Mouse (Mus musculus): ENCODE results near the gene Adgrl3. TPM values are rescaled to one million over a fixed set of nuclear protein-coding genes. Genes with fewer than 3 reads are reported as not detected.
A peak's percentile ranks its signal among the peaks of the same experiment; 100 is the strongest.
"Not testable (repeated sequence)": the region's sequence is repeated elsewhere in the genome, so short reads cannot be mapped to it uniquely, and the experiment has no call there.

Adgrl3 gene
- polyA plus RNA-seq, 1 experiment, result 0.36 TPM

DNA sequence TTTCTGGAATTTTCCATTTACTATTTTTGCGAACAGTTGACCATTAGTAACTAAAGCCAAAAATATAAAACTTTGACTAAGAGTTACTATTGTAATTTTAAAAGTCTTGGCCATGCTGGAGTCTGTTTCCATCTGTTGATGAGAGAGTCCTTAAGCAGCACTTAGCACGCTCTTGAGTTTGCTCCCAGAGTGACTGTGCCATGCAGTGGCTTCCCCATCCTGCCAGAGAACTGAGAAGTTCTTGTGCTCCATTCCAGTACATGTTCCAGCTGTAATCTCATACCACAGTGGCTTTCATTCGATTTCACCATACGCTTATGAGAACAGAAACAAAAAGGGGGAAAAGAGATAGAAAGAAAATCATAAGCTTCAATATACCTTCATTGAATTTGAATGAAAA is 502.8 kb downstream of the Adgrl3 start:
- Histone ChIP-seq H3K4me1 (ENCODE audit: control insufficient read depth, insufficient read depth, low read length) (no peaks in the 10 kb centered on the region), H3K27me3 (ENCODE audit: control insufficient read depth, insufficient read depth, low read length, poor library complexity, severe bottlenecking) (no peaks in the 10 kb centered on the region), H3K27ac (ENCODE audit: insufficient read depth, low read length) (no peak overlapping the region), H3K9me3 (replicated peaks; ENCODE audit: control insufficient read depth, insufficient read depth, low read length, poor library complexity, severe bottlenecking) (no peaks in the 10 kb centered on the region), H3K4me3 (ENCODE audit: low read depth, low read length) (no peak overlapping the region), H3K36me3 (ENCODE audit: control insufficient read depth, insufficient read depth, low read length, poor library complexity, severe bottlenecking) (no peaks in the 10 kb centered on the region), H3K9ac (ENCODE audit: low read depth, poor library complexity, severe bottlenecking) (no peak overlapping the region)
- TF ChIP-seq EP300 (IDR thresholded peaks at IDR 0.05; ENCODE audit: insufficient read depth, low read depth, low read length), result no peak
- TF ChIP-seq POLR2A (IDR thresholded peaks at IDR 0.05; ENCODE audit: insufficient read depth, low read length), result no peak
- TF ChIP-seq CTCF (IDR thresholded peaks at IDR 0.05; ENCODE audit: low read depth, low read length), result no peak

DNA sequence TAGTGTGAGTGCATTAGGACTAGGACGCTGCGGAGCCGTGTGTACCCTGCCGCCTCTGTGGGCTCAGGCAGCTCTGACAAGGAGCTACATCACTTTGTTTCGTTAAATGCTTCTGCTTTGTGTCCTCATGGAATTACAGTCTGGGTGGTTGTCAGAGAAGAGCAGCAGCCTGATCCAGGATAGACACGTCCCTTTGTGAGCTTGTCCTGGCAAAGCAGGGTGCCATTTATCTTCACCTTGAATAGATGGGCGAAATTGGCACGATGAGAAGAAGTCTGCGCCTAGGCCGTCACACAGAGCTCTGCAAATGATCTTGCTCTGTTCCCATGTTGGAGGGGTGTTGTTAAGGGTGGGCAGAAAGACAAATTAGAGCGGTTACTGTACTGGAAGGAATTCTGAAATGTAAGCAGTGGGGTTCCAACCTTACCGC is 504.6 kb downstream of the Adgrl3 start:
- no peak overlapping the region for H3K4me3 ChIP-seq (ENCODE audit: low read depth, low read length)
- no peak overlapping the region for H3K27ac ChIP-seq (ENCODE audit: insufficient read depth, low read length)
- no peaks in the 10 kb centered on the region for H3K4me1 ChIP-seq (ENCODE audit: control insufficient read depth, insufficient read depth, low read length)
- no peaks in the 10 kb centered on the region for H3K27me3 ChIP-seq (ENCODE audit: control insufficient read depth, insufficient read depth, low read length, poor library complexity, severe bottlenecking)
- no peak overlapping the region for H3K9ac ChIP-seq (ENCODE audit: low read depth, poor library complexity, severe bottlenecking)
- no peaks in the 10 kb centered on the region for H3K9me3 ChIP-seq (replicated peaks; ENCODE audit: control insufficient read depth, insufficient read depth, low read length, poor library complexity, severe bottlenecking)
- no peak for TF ChIP-seq CTCF (IDR thresholded peaks at IDR 0.05; ENCODE audit: low read depth, low read length)
- no peak for TF ChIP-seq POLR2A (IDR thresholded peaks at IDR 0.05; ENCODE audit: insufficient read depth, low read length)
- no peak for TF ChIP-seq EP300 (IDR thresholded peaks at IDR 0.05; ENCODE audit: insufficient read depth, low read depth, low read length)
- H3K36me3 ChIP-seq (ENCODE audit: control insufficient read depth, insufficient read depth, low read length, poor library complexity, severe bottlenecking), result no peaks in the 10 kb centered on the region

DNA sequence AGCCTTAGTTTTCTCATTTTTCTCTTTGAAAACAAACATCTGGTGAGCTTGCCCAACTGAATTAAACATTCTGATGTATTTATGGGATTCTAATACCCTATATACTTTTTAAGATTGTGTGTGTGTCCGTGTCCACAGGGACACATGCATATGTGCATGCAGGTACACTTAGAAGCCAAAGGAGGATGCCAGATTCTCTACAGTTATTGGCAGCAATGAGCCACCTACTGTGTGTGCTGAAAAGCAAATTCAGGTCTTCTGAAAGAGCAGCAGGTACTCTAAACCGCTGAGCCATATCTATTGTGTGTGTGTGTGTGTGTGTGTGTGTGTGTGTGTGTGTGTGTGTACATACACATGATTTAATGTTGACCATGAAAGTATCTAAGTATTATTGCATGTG is 505.4 kb downstream of the Adgrl3 start:
- H3K9me3 ChIP-seq (replicated peaks; ENCODE audit: control insufficient read depth, insufficient read depth, low read length, poor library complexity, severe bottlenecking), result no peaks in the 10 kb centered on the region
- no peaks in the 10 kb centered on the region for H3K4me1 ChIP-seq (ENCODE audit: control insufficient read depth, insufficient read depth, low read length)
- H3K4me3 ChIP-seq (ENCODE audit: low read depth, low read length), result no peak overlapping the region
- no peaks in the 10 kb centered on the region for H3K27me3 ChIP-seq (ENCODE audit: control insufficient read depth, insufficient read depth, low read length, poor library complexity, severe bottlenecking)
- TF ChIP-seq CTCF (IDR thresholded peaks at IDR 0.05; ENCODE audit: low read depth, low read length) (no peak), EP300 (IDR thresholded peaks at IDR 0.05; ENCODE audit: insufficient read depth, low read depth, low read length) (no peak), POLR2A (IDR thresholded peaks at IDR 0.05; ENCODE audit: insufficient read depth, low read length) (no peak)
- no peak overlapping the region for H3K9ac ChIP-seq (ENCODE audit: low read depth, poor library complexity, severe bottlenecking)
- H3K36me3 ChIP-seq (ENCODE audit: control insufficient read depth, insufficient read depth, low read length, poor library complexity, severe bottlenecking), result no peaks in the 10 kb centered on the region
- no peak overlapping the region for H3K27ac ChIP-seq (ENCODE audit: insufficient read depth, low read length)

DNA sequence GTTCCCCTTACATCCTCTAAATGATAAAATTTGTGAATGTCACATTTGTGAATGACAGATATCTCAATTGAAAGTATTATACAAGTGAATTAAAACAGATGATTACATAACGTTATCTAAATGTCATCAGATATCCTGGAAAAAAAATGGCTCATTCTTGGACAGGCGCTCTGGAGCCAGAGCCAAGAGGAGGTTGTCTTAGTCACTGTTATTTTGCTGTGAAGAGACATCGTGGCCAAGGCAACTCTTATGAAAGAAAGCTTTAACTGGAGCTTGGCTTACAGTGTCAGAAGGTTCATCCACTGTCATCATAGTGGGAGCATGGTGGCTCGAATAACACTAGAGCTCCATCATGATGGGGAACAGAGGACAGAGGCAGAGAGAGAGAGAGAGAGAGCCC is 511.7 kb downstream of the Adgrl3 start:
- Histone ChIP-seq H3K9ac (ENCODE audit: low read depth, poor library complexity, severe bottlenecking) (no peak overlapping the region), H3K4me1 (ENCODE audit: control insufficient read depth, insufficient read depth, low read length) (no peaks in the 10 kb centered on the region), H3K9me3 (replicated peaks; ENCODE audit: control insufficient read depth, insufficient read depth, low read length, poor library complexity, severe bottlenecking) (no peaks in the 10 kb centered on the region), H3K4me3 (ENCODE audit: low read depth, low read length) (no peak overlapping the region), H3K27ac (ENCODE audit: insufficient read depth, low read length) (no peak overlapping the region), H3K36me3 (ENCODE audit: control insufficient read depth, insufficient read depth, low read length, poor library complexity, severe bottlenecking) (no peaks in the 10 kb centered on the region), H3K27me3 (ENCODE audit: control insufficient read depth, insufficient read depth, low read length, poor library complexity, severe bottlenecking) (no peaks in the 10 kb centered on the region)
- no peak for TF ChIP-seq CTCF (IDR thresholded peaks at IDR 0.05; ENCODE audit: low read depth, low read length)
- TF ChIP-seq POLR2A (IDR thresholded peaks at IDR 0.05; ENCODE audit: insufficient read depth, low read length), result no peak
- no peak for TF ChIP-seq EP300 (IDR thresholded peaks at IDR 0.05; ENCODE audit: insufficient read depth, low read depth, low read length)

DNA sequence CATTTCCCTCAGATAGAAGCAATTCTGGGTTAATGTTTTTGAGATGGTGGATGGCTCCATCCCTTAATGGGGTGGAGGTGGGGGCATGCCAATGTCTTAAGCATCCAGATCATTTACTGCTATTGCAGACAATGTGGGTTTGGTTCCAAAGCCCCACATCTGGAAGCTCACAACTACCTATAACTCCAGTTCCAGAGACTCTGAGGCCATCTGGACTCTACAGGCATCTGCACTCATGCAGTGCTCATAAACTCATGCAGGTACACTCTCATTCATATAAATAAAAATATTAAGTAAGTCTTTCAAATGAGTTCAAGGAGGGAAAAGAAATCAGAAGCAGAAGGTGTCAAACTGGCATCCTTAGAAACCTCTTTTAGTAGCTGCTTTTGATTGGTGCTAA is 530.3 kb downstream of the Adgrl3 start:
- TF ChIP-seq CTCF (IDR thresholded peaks at IDR 0.05; ENCODE audit: low read depth, low read length) (no peak), EP300 (IDR thresholded peaks at IDR 0.05; ENCODE audit: insufficient read depth, low read depth, low read length) (no peak)
- Histone ChIP-seq H3K27ac (ENCODE audit: insufficient read depth, low read length) (no peak overlapping the region), H3K9me3 (replicated peaks; ENCODE audit: control insufficient read depth, insufficient read depth, low read length, poor library complexity, severe bottlenecking) (no peaks in the 10 kb centered on the region), H3K27me3 (ENCODE audit: control insufficient read depth, insufficient read depth, low read length, poor library complexity, severe bottlenecking) (no peaks in the 10 kb centered on the region), H3K9ac (ENCODE audit: low read depth, poor library complexity, severe bottlenecking) (no peak overlapping the region), H3K36me3 (ENCODE audit: control insufficient read depth, insufficient read depth, low read length, poor library complexity, severe bottlenecking) (no peaks in the 10 kb centered on the region; the same call in 1 of the 2 replicates), H3K4me3 (ENCODE audit: low read depth, low read length) (no peak overlapping the region), H3K4me1 (ENCODE audit: control insufficient read depth, insufficient read depth, low read length) (no peaks in the 10 kb centered on the region)

DNA sequence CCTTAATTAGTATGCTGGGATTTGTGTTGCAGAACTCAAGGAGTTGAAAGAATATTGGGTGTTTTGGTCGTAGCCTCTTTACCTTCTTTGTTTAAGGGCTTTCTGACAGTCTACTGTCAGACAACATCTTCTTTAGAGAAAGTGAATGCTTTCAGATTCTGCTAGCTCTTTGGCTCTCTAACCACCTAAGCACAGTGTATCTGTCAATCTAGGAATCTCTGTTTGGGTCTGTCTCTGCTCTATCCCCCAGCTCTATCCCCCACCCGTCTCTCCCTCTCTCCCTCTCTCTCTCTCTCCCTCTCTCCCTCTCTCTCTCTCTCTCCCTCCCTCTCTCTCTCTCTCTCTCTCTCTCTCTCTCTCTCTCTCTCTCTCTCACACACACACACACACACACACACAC is 535.2 kb downstream of the Adgrl3 start:
- Histone ChIP-seq H3K4me3 (ENCODE audit: low read depth, low read length) (peak overlapping the region; percentile 100), H3K27ac (ENCODE audit: insufficient read depth, low read length) (peak overlapping the region; percentile 86), H3K9ac (ENCODE audit: low read depth, poor library complexity, severe bottlenecking) (peak overlapping the region; percentile 97)
- not testable (repeated sequence) for H3K9me3 ChIP-seq (replicated peaks; ENCODE audit: control insufficient read depth, insufficient read depth, low read length, poor library complexity, severe bottlenecking); H3K4me1 ChIP-seq (ENCODE audit: control insufficient read depth, insufficient read depth, low read length); H3K36me3 ChIP-seq (ENCODE audit: control insufficient read depth, insufficient read depth, low read length, poor library complexity, severe bottlenecking); H3K27me3 ChIP-seq (ENCODE audit: control insufficient read depth, insufficient read depth, low read length, poor library complexity, severe bottlenecking)
